ENCODE assay signal across 8 mouse cellular contexts in genomic region chr17:34128264-34128937, GRCm38 (mm10). TPM values are rescaled to one million over a fixed set of nuclear protein-coding genes. Genes with fewer than 3 reads are reported as not detected.
A peak's percentile ranks its signal among the peaks of the same experiment; 100 is the strongest.
DNase-seq lines count a peak whose midpoint lies in the region; ATAC-seq lines count a peak whose summit lies in the region.

No protein-coding gene starts in this region.

- no peak for ATAC-seq in liver, embryonic 11.5 days (replicated peaks; ENCODE audit: low FRiP score)
- no peak for ATAC-seq in limb, embryonic 11.5 days (ENCODE audit: insufficient number of reproducible peaks, low FRiP score, low TSS enrichment, low read depth)
- no peak for ATAC-seq in erythroid progenitor cell, adult 5-6 weeks (replicated peaks; ENCODE audit: low FRiP score, poor library complexity, severe bottlenecking)

- no peaks in the 10 kb centered on the region for H3K9me3 ChIP-seq in liver, embryonic 11.5 days (ENCODE audit: control insufficient read depth, low read length)
- no peaks in the 10 kb centered on the region for H3K9me3 ChIP-seq in forebrain, embryonic 10.5 days
- no peaks in the 10 kb centered on the region for H3K9me3 ChIP-seq in limb, embryonic 11.5 days (ENCODE audit: control insufficient read depth, low read length)

- H3K36me3 ChIP-seq in liver, embryonic 11.5 days (ENCODE audit: control insufficient read depth, insufficient read depth, low read length) = no peaks in the 10 kb centered on the region
- peaks cover 7% of the 10 kb centered on the region; the same call in 1 of the 2 replicates for H3K36me3 ChIP-seq in forebrain, embryonic 10.5 days (replicated peaks)
- no peaks in the 10 kb centered on the region for H3K36me3 ChIP-seq in limb, embryonic 11.5 days (ENCODE audit: control insufficient read depth, insufficient read depth, low read length)

- peaks cover 11% of the 10 kb centered on the region for H3K27me3 ChIP-seq in liver, embryonic 11.5 days (replicated peaks; ENCODE audit: control insufficient read depth, insufficient read depth, low read length)
- peaks cover 27% of the 10 kb centered on the region for H3K27me3 ChIP-seq in forebrain, embryonic 10.5 days (ENCODE audit: poor library complexity, severe bottlenecking)
- no peaks in the 10 kb centered on the region for H3K27me3 ChIP-seq in limb, embryonic 11.5 days (ENCODE audit: control insufficient read depth, insufficient read depth, low read length)

- H3K27ac ChIP-seq in liver, embryonic 11.5 days (ENCODE audit: low read depth, low read length) = no peak overlapping the region
- no peak overlapping the region for H3K27ac ChIP-seq in forebrain, embryonic 10.5 days
- 0 out of 2 replicates have a peak overlapping the region, but pooled peaks have one; percentile 24 for H3K27ac ChIP-seq in limb, embryonic 11.5 days (replicated peaks; ENCODE audit: low read depth, low read length)

- no peak overlapping the region for H3K9ac ChIP-seq in liver, embryonic 11.5 days (ENCODE audit: low read depth, low read length)
- H3K9ac ChIP-seq in limb, embryonic 11.5 days (ENCODE audit: low read length) = no peak overlapping the region

- 22% methylated on average over 13 of the region's 13 CpGs for WGBS in liver, embryonic 11.5 days
- 25% methylated on average over 13 of the region's 13 CpGs for WGBS in forebrain, embryonic 10.5 days
- WGBS in limb, embryonic 11.5 days = 22% methylated on average over 13 of the region's 13 CpGs

- peak overlapping the region; percentile 34 for H3K4me2 ChIP-seq in liver, embryonic 11.5 days
- peak overlapping the region; percentile 20; the same call in 1 of the 2 replicates for H3K4me2 ChIP-seq in limb, embryonic 11.5 days (ENCODE audit: low read depth, severe bottlenecking)

- no peak for DNase-seq in liver, embryonic 11.5 days (ENCODE audit: low spot score)
- DNase-seq in liver = no peak
- no peak for DNase-seq in forebrain, embryonic 10.5 days (ENCODE audit: extremely low spot score, low spot score)
- no peak for DNase-seq in limb, embryonic 11.5 days (ENCODE audit: low spot score)
- DNase-seq in right cerebral cortex, postnatal 36 days (ENCODE audit: low spot score in 2 of 2) = peak; percentile 65 to 68
- no peak for DNase-seq in cerebellum, adult 9-11 months
- no peak for DNase-seq in urinary bladder, adult 2 months (ENCODE audit: low spot score)

- no peak overlapping the region for H3K4me3 ChIP-seq in liver, embryonic 11.5 days (ENCODE audit: low read depth, low read length)
- peak overlapping the region; percentile 31; the same call in 1 of the 2 replicates for H3K4me3 ChIP-seq in forebrain, embryonic 10.5 days
- no peak overlapping the region for H3K4me3 ChIP-seq in limb, embryonic 11.5 days (ENCODE audit: low read depth, low read length)

- peaks cover 43% of the 10 kb centered on the region for H3K4me1 ChIP-seq in liver, embryonic 11.5 days (replicated peaks; ENCODE audit: control insufficient read depth, insufficient read depth, low read length)
- H3K4me1 ChIP-seq in forebrain, embryonic 10.5 days = peaks cover 49% of the 10 kb centered on the region
- peaks cover 28% of the 10 kb centered on the region for H3K4me1 ChIP-seq in limb, embryonic 11.5 days (ENCODE audit: control insufficient read depth, insufficient read depth, low read length)

RNA-seq across cellular contexts. Expression of gene Brd2, which starts 6.0 kb away (rescaled TPM):
- 86.1 and 90.8 TPM in 2 replicates for polyA plus RNA-seq in liver, embryonic 11.5 days (2014; fragmentation: Nextera tagmentation; extraction: Ambion mirVana)
- 121 and 134 TPM in 2 replicates for polyA plus RNA-seq in forebrain, embryonic 10.5 days (2016; fragmentation: Nextera tagmentation; extraction: Ambion mirVana)
- polyA plus RNA-seq in limb, embryonic 11.5 days (2014; fragmentation: Nextera tagmentation; extraction: Ambion mirVana) = 141 and 152 TPM in 2 replicates
- total RNA-seq in erythroid progenitor cell, adult 5-6 weeks (2015; ENCODE audit: low replicate concordance) = 199 and 208 TPM in 2 replicates
- total RNA-seq in erythroid progenitor cell, adult 5-6 weeks (2017; ENCODE audit: low replicate concordance) = 191 and 208 TPM in 2 replicates
- polyA plus RNA-seq in urinary bladder, adult 2 months (2012; rRNA removed) = 135 and 154 TPM in 2 replicates

RNA-seq across cellular contexts. Expression of gene H2-DMa, which starts 9.1 kb away (rescaled TPM):
- 5.6 and 5.9 TPM in 2 replicates for polyA plus RNA-seq in liver, embryonic 11.5 days (2014; fragmentation: Nextera tagmentation; extraction: Ambion mirVana)
- 4.5 and 6.9 TPM in 2 replicates for polyA plus RNA-seq in forebrain, embryonic 10.5 days (2016; fragmentation: Nextera tagmentation; extraction: Ambion mirVana)
- polyA plus RNA-seq in limb, embryonic 11.5 days (2014; fragmentation: Nextera tagmentation; extraction: Ambion mirVana) = 7.5 and 9.1 TPM in 2 replicates
- 14.4 and 17.2 TPM in 2 replicates for total RNA-seq in erythroid progenitor cell, adult 5-6 weeks (2015; ENCODE audit: low replicate concordance)
- total RNA-seq in erythroid progenitor cell, adult 5-6 weeks (2017; ENCODE audit: low replicate concordance) = 12.3 and 20.4 TPM in 2 replicates
- 30.0 and 31.9 TPM in 2 replicates for polyA plus RNA-seq in urinary bladder, adult 2 months (2012; rRNA removed)

RNA-seq across cellular contexts. Expression of gene H2-DMb2, which starts 14.7 kb away (rescaled TPM):
- 0.32 and 0.34 TPM in 2 replicates for polyA plus RNA-seq in liver, embryonic 11.5 days (2014; fragmentation: Nextera tagmentation; extraction: Ambion mirVana)
- polyA plus RNA-seq in forebrain, embryonic 10.5 days (2016; fragmentation: Nextera tagmentation; extraction: Ambion mirVana) = 0.16 and 0.26 TPM in 2 replicates
- 0.23 TPM in 1 of 2 replicates, not detected in the other for polyA plus RNA-seq in limb, embryonic 11.5 days (2014; fragmentation: Nextera tagmentation; extraction: Ambion mirVana)
- total RNA-seq in erythroid progenitor cell, adult 5-6 weeks (2015; ENCODE audit: low replicate concordance) = 3.2 and 4.6 TPM in 2 replicates
- 2.0 and 2.8 TPM in 2 replicates for total RNA-seq in erythroid progenitor cell, adult 5-6 weeks (2017; ENCODE audit: low replicate concordance)
- polyA plus RNA-seq in urinary bladder, adult 2 months (2012; rRNA removed) = 4.1 and 4.9 TPM in 2 replicates

RNA-seq across cellular contexts. Expression of gene H2-DMb1, which starts 24.5 kb away (rescaled TPM):
- polyA plus RNA-seq in liver, embryonic 11.5 days (2014; fragmentation: Nextera tagmentation; extraction: Ambion mirVana) = 0.19 and 0.43 TPM in 2 replicates
- 0.24 and 0.81 TPM in 2 replicates for polyA plus RNA-seq in forebrain, embryonic 10.5 days (2016; fragmentation: Nextera tagmentation; extraction: Ambion mirVana)
- polyA plus RNA-seq in limb, embryonic 11.5 days (2014; fragmentation: Nextera tagmentation; extraction: Ambion mirVana) = 0.45 and 0.61 TPM in 2 replicates
- 18.0 and 34.8 TPM in 2 replicates for total RNA-seq in erythroid progenitor cell, adult 5-6 weeks (2015; ENCODE audit: low replicate concordance)
- total RNA-seq in erythroid progenitor cell, adult 5-6 weeks (2017; ENCODE audit: low replicate concordance) = 3.9 and 23.1 TPM in 2 replicates
- polyA plus RNA-seq in urinary bladder, adult 2 months (2012; rRNA removed) = 22.4 and 22.8 TPM in 2 replicates

RNA-seq across cellular contexts. Expression of gene H2-Oa, which starts 36.3 kb away (rescaled TPM):
- 0.26 and 0.56 TPM in 2 replicates for polyA plus RNA-seq in liver, embryonic 11.5 days (2014; fragmentation: Nextera tagmentation; extraction: Ambion mirVana)
- 0.12 and 0.43 TPM in 2 replicates for polyA plus RNA-seq in forebrain, embryonic 10.5 days (2016; fragmentation: Nextera tagmentation; extraction: Ambion mirVana)
- 0.55 and 1.2 TPM in 2 replicates for polyA plus RNA-seq in limb, embryonic 11.5 days (2014; fragmentation: Nextera tagmentation; extraction: Ambion mirVana)
- not detected in 2 replicates for total RNA-seq in erythroid progenitor cell, adult 5-6 weeks (2015; ENCODE audit: low replicate concordance)
- total RNA-seq in erythroid progenitor cell, adult 5-6 weeks (2017; ENCODE audit: low replicate concordance) = 0.39 and 1.5 TPM in 2 replicates
- 1.7 and 2.1 TPM in 2 replicates for polyA plus RNA-seq in urinary bladder, adult 2 months (2012; rRNA removed)

Comparison
In these comparisons a context has a peak if more than half of its experiments do, and no peak if none do; other contexts are left out.
1. DNase-seq: peak in right cerebral cortex, postnatal 36 days (2 of 2); none in liver, embryonic 11.5 days (single experiment), liver (single experiment), forebrain, embryonic 10.5 days (single experiment), limb, embryonic 11.5 days (single experiment), cerebellum, adult 9-11 months (single experiment) and urinary bladder, adult 2 months (single experiment).